Mouse (Mus musculus): ENCODE results near the gene Leng9. TPM values are rescaled to one million over a fixed set of nuclear protein-coding genes. Genes with fewer than 3 reads are reported as not detected.

Gene Leng9
- total and polyA plus RNA-seq, 2 experiments from 2014 or later: 4.7 to 4.9 TPM

DNA sequence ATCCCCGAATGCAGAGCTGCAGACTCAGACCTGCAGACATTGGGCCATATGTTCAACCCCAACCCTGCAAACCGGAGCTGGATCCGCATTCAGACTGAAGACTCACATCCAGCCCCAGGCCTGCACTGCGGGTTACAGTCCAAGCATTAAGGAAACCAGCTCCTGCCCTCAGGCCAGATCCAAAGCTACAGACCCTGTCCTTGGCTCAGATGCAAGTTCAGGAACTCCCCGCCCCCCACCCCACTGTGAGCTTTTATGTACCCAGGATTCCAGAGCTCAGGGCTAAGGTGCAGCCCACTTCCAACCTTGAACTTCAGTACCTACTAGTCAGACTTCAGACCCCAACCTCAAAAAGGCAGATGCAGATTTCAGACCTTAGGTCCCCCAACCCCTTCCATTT lies 25.3 kb downstream of the Leng9 start:
- Histone ChIP-seq H3K27ac (ENCODE audit: low read depth, low read length) (peak overlapping the region; percentile 83), H3K27me3 (ENCODE audit: insufficient read depth, low read length) (no peaks in the 10 kb centered on the region), H3K4me1 (ENCODE audit: insufficient read depth, low read length) (peaks cover 14% of the 10 kb centered on the region), H3K9me3 (ENCODE audit: low read length) (no peaks in the 10 kb centered on the region), H3K9ac (replicated peaks; ENCODE audit: low read length, poor library complexity, severe bottlenecking) (0 out of 2 replicates have a peak overlapping the region, but pooled peaks have one; percentile 29), H3K36me3 (ENCODE audit: insufficient read depth, low read length) (peaks cover 25% of the 10 kb centered on the region), H3K4me3 (ENCODE audit: low read depth, low read length) (peak overlapping the region; percentile 15), H3K4me2 (ENCODE audit: low read depth, low read length, poor library complexity, severe bottlenecking) (peak overlapping the region; percentile 45)
- WGBS: 5% methylated on average over 5 of the region's 5 CpGs
- DNase-seq (ENCODE audit: low spot score) (no peak), ATAC-seq (ENCODE audit: low FRiP score) (0 out of 2 replicates have a peak, but pooled peaks have one; percentile 0)
- TF ChIP-seq CTCF (IDR thresholded peaks at IDR 0.05): no peak

DNA sequence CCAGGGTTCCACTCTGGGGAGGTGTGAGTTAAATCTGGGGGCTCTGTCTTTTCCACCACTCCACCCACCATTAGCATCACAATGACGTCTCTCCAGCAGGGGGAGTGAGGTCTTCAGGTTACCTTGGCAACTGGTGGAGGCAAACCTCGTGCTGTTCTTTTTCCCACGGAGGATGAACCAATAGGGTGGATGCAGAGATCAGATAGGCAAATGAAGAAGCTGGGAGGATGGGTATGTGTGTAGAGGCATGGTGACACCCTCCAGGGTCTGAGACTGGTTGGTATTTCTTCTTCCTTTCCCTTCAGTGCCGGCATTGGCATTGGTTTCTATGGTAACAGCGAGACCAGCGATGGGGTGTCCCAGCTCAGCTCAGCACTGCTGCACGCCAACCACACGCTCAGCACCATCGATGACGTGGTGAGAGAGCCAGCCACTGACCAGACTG lies 25.8 kb downstream of the Leng9 start:
- H3K9ac ChIP-seq (replicated peaks; ENCODE audit: low read length, poor library complexity, severe bottlenecking): peak overlapping the region; percentile 47; the same call in 1 of the 2 replicates
- peak; percentile 73 for TF ChIP-seq CTCF (IDR thresholded peaks at IDR 0.05)
- H3K36me3 ChIP-seq (ENCODE audit: insufficient read depth, low read length): peaks cover 20% of the 10 kb centered on the region
- peak overlapping the region; percentile 45 for H3K4me2 ChIP-seq (ENCODE audit: low read depth, low read length, poor library complexity, severe bottlenecking)
- peak overlapping the region; percentile 15 for H3K4me3 ChIP-seq (ENCODE audit: low read depth, low read length)
- no peaks in the 10 kb centered on the region for H3K9me3 ChIP-seq (ENCODE audit: low read length)
- DNase-seq (ENCODE audit: low spot score) (peak; percentile 98), ATAC-seq (ENCODE audit: low FRiP score) (peak; percentile 90)
- H3K27me3 ChIP-seq (ENCODE audit: insufficient read depth, low read length): no peaks in the 10 kb centered on the region
- WGBS: 2% methylated on average over 10 of the region's 10 CpGs
- H3K4me1 ChIP-seq (ENCODE audit: insufficient read depth, low read length): peaks cover 14% of the 10 kb centered on the region
- peak overlapping the region; percentile 83 for H3K27ac ChIP-seq (ENCODE audit: low read depth, low read length)

DNA sequence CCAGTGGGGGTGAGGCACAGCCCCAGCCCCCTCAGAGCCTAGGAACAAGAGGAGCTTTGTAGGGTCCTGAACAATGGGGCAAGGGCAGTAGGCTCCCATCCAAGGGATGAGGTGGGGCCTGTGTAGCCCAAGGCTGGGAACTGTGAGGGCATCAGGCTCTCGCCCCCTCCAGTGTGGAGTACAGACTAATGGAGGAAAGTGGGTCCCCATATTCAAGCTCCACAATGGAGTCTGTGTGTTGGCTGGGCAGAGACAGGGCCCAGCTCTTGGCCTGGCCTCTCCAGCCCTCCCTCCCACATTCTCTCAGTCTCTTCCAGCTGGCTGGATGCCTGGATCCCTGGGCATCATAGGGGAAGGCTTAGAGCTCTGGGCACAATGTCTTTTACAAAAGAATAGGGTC lies 26.4 kb downstream of the Leng9 start:
- H3K9me3 ChIP-seq (ENCODE audit: low read length): no peaks in the 10 kb centered on the region
- peak overlapping the region; percentile 7; the same call in 1 of the 2 replicates for H3K4me3 ChIP-seq (ENCODE audit: low read depth, low read length)
- ATAC-seq (ENCODE audit: low FRiP score): peak; percentile 76
- peak overlapping the region; percentile 83 for H3K27ac ChIP-seq (ENCODE audit: low read depth, low read length)
- H3K27me3 ChIP-seq (ENCODE audit: insufficient read depth, low read length): no peaks in the 10 kb centered on the region
- TF ChIP-seq CTCF (IDR thresholded peaks at IDR 0.05): no peak
- peak overlapping the region; percentile 47; the same call in 1 of the 2 replicates for H3K9ac ChIP-seq (replicated peaks; ENCODE audit: low read length, poor library complexity, severe bottlenecking)
- peaks cover 17% of the 10 kb centered on the region for H3K4me1 ChIP-seq (ENCODE audit: insufficient read depth, low read length)
- H3K36me3 ChIP-seq (ENCODE audit: insufficient read depth, low read length): peaks cover 15% of the 10 kb centered on the region
- WGBS: 20% methylated on average over 1 of the region's 1 CpGs
- DNase-seq (ENCODE audit: low spot score): peak; percentile 95
- peak overlapping the region; percentile 45 for H3K4me2 ChIP-seq (ENCODE audit: low read depth, low read length, poor library complexity, severe bottlenecking)

DNA sequence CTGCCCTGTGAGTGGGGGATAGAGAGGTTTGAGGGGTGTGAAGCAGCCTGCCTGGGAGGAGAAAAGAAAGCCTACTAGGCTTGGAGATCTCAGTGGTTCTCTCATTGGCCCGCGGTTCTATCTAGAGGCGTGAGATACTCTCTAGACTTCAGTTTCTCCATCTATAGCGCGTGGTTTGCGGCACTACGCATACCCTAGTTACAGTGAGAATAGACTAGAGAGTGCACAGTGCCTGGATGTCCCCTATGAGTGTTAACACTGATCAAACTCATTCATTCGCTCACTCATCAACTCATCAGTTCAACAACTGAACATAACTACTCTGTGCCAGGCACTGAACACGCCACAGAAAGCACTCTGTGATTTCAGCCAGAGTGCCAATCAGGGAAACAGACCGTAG lies 27.4 kb downstream of the Leng9 start:
- TF ChIP-seq CTCF (IDR thresholded peaks at IDR 0.05): no peak
- ATAC-seq (ENCODE audit: low FRiP score) (no peak), DNase-seq (ENCODE audit: low spot score) (no peak)
- H3K27ac ChIP-seq (ENCODE audit: low read depth, low read length): peak overlapping the region; percentile 83
- 0 out of 2 replicates have a peak overlapping the region, but pooled peaks have one; percentile 81 for H3K4me2 ChIP-seq (ENCODE audit: low read depth, low read length, poor library complexity, severe bottlenecking)
- H3K4me1 ChIP-seq (ENCODE audit: insufficient read depth, low read length): peaks cover 17% of the 10 kb centered on the region
- H3K4me3 ChIP-seq (ENCODE audit: low read depth, low read length): no peak overlapping the region
- no peaks in the 10 kb centered on the region for H3K27me3 ChIP-seq (ENCODE audit: insufficient read depth, low read length)
- 77% methylated on average over 10 of the region's 10 CpGs for WGBS
- H3K9me3 ChIP-seq (ENCODE audit: low read length): no peaks in the 10 kb centered on the region
- no peak overlapping the region for H3K9ac ChIP-seq (replicated peaks; ENCODE audit: low read length, poor library complexity, severe bottlenecking)
- peaks cover 7% of the 10 kb centered on the region for H3K36me3 ChIP-seq (ENCODE audit: insufficient read depth, low read length)

DNA sequence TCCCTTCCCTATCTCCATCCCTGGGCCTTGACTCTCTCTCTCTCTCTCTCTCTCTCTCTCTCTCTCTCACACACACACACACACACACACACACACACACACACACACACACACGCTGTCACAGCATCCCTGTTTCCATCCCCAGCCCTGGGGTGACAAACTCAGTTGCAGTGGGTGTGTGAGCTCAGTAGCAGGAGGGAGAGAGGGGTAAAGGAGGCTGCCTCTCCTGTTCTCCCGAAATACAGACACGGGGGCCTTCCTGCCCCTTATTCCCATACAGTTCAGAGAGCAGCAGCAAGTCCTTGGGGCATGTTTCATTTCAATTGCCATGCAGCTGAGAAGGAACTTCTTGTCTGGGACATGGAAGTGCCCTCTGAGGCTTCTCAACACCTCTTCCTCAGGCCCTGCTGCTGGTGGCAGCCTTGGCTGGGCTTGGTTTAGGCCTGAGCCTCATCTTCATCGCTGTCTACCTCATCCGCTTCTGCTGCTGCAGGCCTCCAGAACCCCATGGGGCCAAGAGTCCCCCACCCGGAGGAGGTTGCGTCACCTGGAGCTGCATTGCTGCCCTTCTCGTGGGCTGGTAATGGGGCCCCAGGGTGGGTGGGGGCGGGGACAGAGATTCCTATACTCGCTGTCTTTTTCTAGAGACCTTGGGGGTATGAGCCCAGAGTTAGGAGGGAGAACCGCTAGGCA lies 28.0 kb downstream of the Leng9 start:
- peaks cover 17% of the 10 kb centered on the region for H3K4me1 ChIP-seq (ENCODE audit: insufficient read depth, low read length)
- peak overlapping the region; percentile 83 for H3K27ac ChIP-seq (ENCODE audit: low read depth, low read length)
- peak overlapping the region; percentile 81 for H3K4me2 ChIP-seq (ENCODE audit: low read depth, low read length, poor library complexity, severe bottlenecking)
- DNase-seq (ENCODE audit: low spot score) (no peak), ATAC-seq (ENCODE audit: low FRiP score) (no peak)
- 33% methylated on average over 11 of the region's 11 CpGs for WGBS
- H3K27me3 ChIP-seq (ENCODE audit: insufficient read depth, low read length): no peaks in the 10 kb centered on the region
- peak overlapping the region; percentile 33; the same call in 1 of the 2 replicates for H3K9ac ChIP-seq (replicated peaks; ENCODE audit: low read length, poor library complexity, severe bottlenecking)
- H3K9me3 ChIP-seq (ENCODE audit: low read length): no peaks in the 10 kb centered on the region
- TF ChIP-seq CTCF (IDR thresholded peaks at IDR 0.05): no peak
- peak overlapping the region; percentile 10; the same call in 1 of the 2 replicates for H3K4me3 ChIP-seq (ENCODE audit: low read depth, low read length)
- H3K36me3 ChIP-seq (ENCODE audit: insufficient read depth, low read length): 0 out of 2 replicates have a peak, but pooled peaks cover 4% of the 10 kb centered on the region

Measured in midbrain, postnatal 0 days (tissue).